Mouse (Mus musculus) ES-Bruce4 (cell line): ENCODE data around the gene Sgca. TPM values are rescaled to one million over a fixed set of nuclear protein-coding genes. Genes with fewer than 3 reads are reported as not detected.

ENCODE experiments used
- H3K27ac ChIP-seq: 2 replicates; pipeline ENCODE4 v1.5.1; 2012; ENCODE audit warnings: low read length, inconsistent platforms; ENCODE audit not compliant: insufficient read depth
- H3K27me3 ChIP-seq: 2 replicates; pipeline ENCODE4 v1.6.1; 2012; ENCODE audit warnings: mild to moderate bottlenecking, low read length, inconsistent platforms; ENCODE audit not compliant: control insufficient read depth, poor library complexity, insufficient read depth, severe bottlenecking
- H3K36me3 ChIP-seq: 2 replicates; pipeline ENCODE4 v1.6.1; 2012; ENCODE audit warnings: inconsistent platforms, mild to moderate bottlenecking, low read length, moderate library complexity; ENCODE audit not compliant: control insufficient read depth, poor library complexity, insufficient read depth, severe bottlenecking
- H3K4me1 ChIP-seq: one replicate; pipeline ENCODE4 v1.8.1; 2011; ENCODE audit warnings: low read length; ENCODE audit not compliant: control insufficient read depth, insufficient read depth
- H3K4me3 ChIP-seq: 2 replicates; pipeline ENCODE4 v1.5.1; 2011; ENCODE audit warnings: low read depth, mild to moderate bottlenecking, low read length
- H3K9ac ChIP-seq: 2 replicates; pipeline ENCODE4 v1.6.1; 2012; ENCODE audit warnings: low read depth, mild to moderate bottlenecking, inconsistent platforms; ENCODE audit not compliant: poor library complexity, severe bottlenecking
- H3K9me3 ChIP-seq: replicated peaks from 2 replicates; pipeline ENCODE4 v1.6.1; 2012; ENCODE audit warnings: mild to moderate bottlenecking, low read length, inconsistent platforms; ENCODE audit not compliant: control insufficient read depth, poor library complexity, insufficient read depth, severe bottlenecking
- CTCF ChIP-seq: IDR thresholded peaks from one replicate; pipeline ENCODE4 v1.8.1; 2011; ENCODE audit warnings: low read depth, low read length
- EP300 ChIP-seq: IDR thresholded peaks from 2 replicates; pipeline ENCODE4 v1.6.1; 2011; ENCODE audit warnings: low read depth, low read length; ENCODE audit not compliant: insufficient read depth
- POLR2A ChIP-seq: IDR thresholded peaks from one replicate; pipeline ENCODE4 v1.8.1; 2011; ENCODE audit warnings: low read length; ENCODE audit not compliant: insufficient read depth
- polyA plus RNA-seq: library from polyadenylated mRNA; stranded (reverse); fragments of >200 nt; gene quantifications from 2 replicates; pipeline ENCODE4 v1.2.4, GENCODE M21; 2011; ENCODE audit warnings: low read depth; ENCODE audit not compliant: missing spikeins, insufficient read depth, insufficient read length

Gene Sgca
- polyA plus RNA-seq, 1 experiment = not detected

DNA sequence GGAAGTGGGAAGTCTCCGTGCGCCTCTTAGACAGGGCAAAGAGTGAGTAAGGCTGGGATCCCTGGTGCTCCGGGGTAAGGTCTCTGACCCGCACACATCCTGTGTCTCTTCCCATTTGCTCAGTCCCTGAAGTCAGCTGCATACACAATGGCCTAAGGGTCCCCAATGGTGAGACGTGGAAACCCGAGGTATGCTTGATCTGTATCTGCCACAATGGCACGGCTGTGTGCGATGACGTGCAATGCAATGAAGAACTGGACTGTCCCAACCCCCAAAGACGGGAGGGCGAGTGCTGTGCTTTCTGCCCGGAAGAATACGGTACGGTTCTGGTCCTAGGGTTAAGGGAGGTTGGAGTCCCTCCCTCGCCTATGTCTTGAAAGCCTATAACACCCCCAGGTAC lies 38.3 kb downstream of the Sgca start:
- Histone ChIP-seq H3K9me3 (no peaks in the 10 kb centered on the region), H3K36me3 (no peaks in the 10 kb centered on the region), H3K4me3 (peak overlapping the region; percentile 57), H3K27ac (no peak overlapping the region), H3K27me3 (no peaks in the 10 kb centered on the region; the same call in 1 of the 2 replicates), H3K9ac (peak overlapping the region; percentile 42), H3K4me1 (peaks cover 2% of the 10 kb centered on the region)
- TF ChIP-seq EP300 (no peak), POLR2A (no peak), CTCF (no peak)

DNA sequence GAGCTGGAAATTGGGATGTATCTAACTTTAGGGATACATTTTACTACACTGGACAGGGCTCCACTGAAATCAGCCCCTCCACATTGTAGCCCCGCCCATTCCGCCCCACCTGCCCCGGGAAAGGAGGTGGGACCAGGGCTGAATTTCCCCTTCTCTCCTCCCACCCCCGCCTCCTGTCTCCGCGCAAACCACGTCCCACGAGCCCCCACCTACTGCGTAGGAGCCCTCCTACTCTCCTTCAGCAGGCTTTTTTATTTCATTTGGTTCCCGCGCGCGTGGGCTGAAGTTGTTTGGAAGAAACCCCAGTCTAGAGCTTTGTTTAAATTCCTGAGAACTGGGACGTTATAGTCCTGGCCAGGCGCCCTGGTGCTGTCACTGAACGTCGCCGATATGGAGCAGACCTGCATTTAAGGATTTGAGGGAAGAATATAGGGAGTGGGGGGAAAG lies 38.8 kb downstream of the Sgca start:
- TF ChIP-seq POLR2A (no peak), CTCF (no peak), EP300 (no peak)
- Histone ChIP-seq H3K4me1 (peaks cover 2% of the 10 kb centered on the region), H3K27me3 (no peaks in the 10 kb centered on the region; the same call in 1 of the 2 replicates), H3K9me3 (no peaks in the 10 kb centered on the region), H3K27ac (no peak overlapping the region), H3K36me3 (no peaks in the 10 kb centered on the region), H3K9ac (peak overlapping the region; percentile 42), H3K4me3 (peak overlapping the region; percentile 57)

GRCm38 (mm10) chr11:94936851-94937295 lies 39.3 kb downstream of the Sgca start:
- no peak overlapping the region for H3K27ac ChIP-seq
- H3K9me3 ChIP-seq = no peaks in the 10 kb centered on the region
- H3K27me3 ChIP-seq = no peaks in the 10 kb centered on the region; the same call in 1 of the 2 replicates
- TF ChIP-seq CTCF (peak; percentile 72), POLR2A (no peak)
- H3K36me3 ChIP-seq = no peaks in the 10 kb centered on the region
- H3K9ac ChIP-seq = peak overlapping the region; percentile 22
- peaks cover 2% of the 10 kb centered on the region for H3K4me1 ChIP-seq
- H3K4me3 ChIP-seq = peak overlapping the region; percentile 68

GRCm38 (mm10) chr11:94936045-94936444 lies 40.1 kb downstream of the Sgca start, which contains the start of gene Col1a1:
Gene Col1a1, plus strand, starts transcription at chr11:94936224.
- H3K36me3 ChIP-seq = no peaks in the 10 kb centered on the region
- H3K27ac ChIP-seq = no peak within 1 kb of the TSS
- H3K4me3 ChIP-seq = peak within 1 kb of the TSS; percentile 68
- no peaks in the 10 kb centered on the region for H3K9me3 ChIP-seq
- H3K9ac ChIP-seq = peak within 1 kb of the TSS; percentile 22
- TF ChIP-seq POLR2A (no peak), CTCF (no peak), EP300 (no peak)
- no peaks in the 10 kb centered on the region; the same call in 1 of the 2 replicates for H3K27me3 ChIP-seq
- H3K4me1 ChIP-seq = peaks cover 2% of the 10 kb centered on the region

GRCm38 (mm10) chr11:94934526-94934925 lies 41.6 kb downstream of the Sgca start:
- no peaks in the 10 kb centered on the region for H3K36me3 ChIP-seq
- no peak overlapping the region for H3K4me3 ChIP-seq
- TF ChIP-seq CTCF (no peak), POLR2A (no peak), EP300 (no peak)
- no peaks in the 10 kb centered on the region; the same call in 1 of the 2 replicates for H3K27me3 ChIP-seq
- no peak overlapping the region for H3K9ac ChIP-seq
- H3K9me3 ChIP-seq = no peaks in the 10 kb centered on the region
- no peak overlapping the region for H3K27ac ChIP-seq
- H3K4me1 ChIP-seq = peaks cover 2% of the 10 kb centered on the region

- H3K9ac ChIP-seq = no peak overlapping the region
- H3K9me3 ChIP-seq = no peaks in the 10 kb centered on the region
- H3K4me1 ChIP-seq = peaks cover 2% of the 10 kb centered on the region
- H3K36me3 ChIP-seq = no peaks in the 10 kb centered on the region
- TF ChIP-seq POLR2A (no peak), CTCF (no peak), EP300 (no peak)
- H3K27ac ChIP-seq = no peak overlapping the region
- no peaks in the 10 kb centered on the region; the same call in 1 of the 2 replicates for H3K27me3 ChIP-seq
- H3K4me3 ChIP-seq = no peak overlapping the region
Observed at GRCm38 (mm10) chr11:94933584-94933983, 42.5 kb downstream of the Sgca start.
